Comparison of ENCODE assay signal across 8 mouse cellular contexts in the genomic region with DNA sequence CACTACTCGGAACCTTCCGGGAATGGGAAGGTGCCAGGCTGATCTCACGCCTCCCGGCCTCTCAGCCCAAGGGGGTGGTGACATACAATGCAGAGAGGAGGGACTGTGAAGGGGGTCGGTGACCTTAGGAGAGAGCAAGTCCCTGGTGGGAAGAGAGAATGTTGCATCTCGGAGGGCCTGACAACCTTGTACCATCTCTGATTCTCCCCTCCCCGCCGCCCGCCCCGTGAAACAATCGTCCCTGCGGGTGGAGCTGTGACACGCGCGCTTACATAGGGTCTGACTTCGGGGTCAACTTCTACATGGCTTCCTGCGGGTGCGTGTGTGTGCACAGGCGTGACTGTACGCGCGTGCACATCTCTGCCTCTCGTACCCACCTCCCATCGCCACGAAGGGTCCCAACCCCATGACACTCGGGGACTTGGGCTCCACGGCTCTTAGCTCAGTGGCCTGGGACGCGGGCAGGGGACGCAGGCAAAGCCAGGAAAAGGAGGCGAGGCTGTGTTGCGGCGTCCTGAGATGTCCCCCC. TPM values are rescaled to one million over a fixed set of nuclear protein-coding genes. Genes with fewer than 3 reads are reported as not detected.
A peak's percentile ranks its signal among the peaks of the same experiment; 100 is the strongest.
DNase-seq lines count a peak whose midpoint lies in the region; ATAC-seq and TF ChIP-seq lines count a peak whose summit lies in the region.

Gene Elfn1 (plus strand): TSS at position 230 of the 529 bp plus-strand sequence.

- TF ChIP-seq CTCF in spleen, adult 2 months (IDR thresholded peaks at IDR 0.05; ENCODE audit: extremely low read depth, insufficient read depth, insufficient read length, insufficient replicate concordance), result no peak
- no peak for TF ChIP-seq CTCF in olfactory bulb, adult 2 months (IDR thresholded peaks at IDR 0.05; ENCODE audit: insufficient read depth, low read depth, low read length)

- peak within 1 kb of the TSS; percentile 65 for H3K9ac ChIP-seq in embryonic facial prominence, embryonic 12.5 days
- H3K9ac ChIP-seq in intestine, embryonic 14.5 days (ENCODE audit: low read length), result peak within 1 kb of the TSS; percentile 44
- no peak within 1 kb of the TSS for H3K9ac ChIP-seq in liver, embryonic 15.5 days

- no peaks in the 10 kb centered on the region for H3K9me3 ChIP-seq in embryonic facial prominence, embryonic 12.5 days
- H3K9me3 ChIP-seq in intestine, embryonic 14.5 days (ENCODE audit: control insufficient read depth, low read length), result no peaks in the 10 kb centered on the region
- no peaks in the 10 kb centered on the region for H3K9me3 ChIP-seq in liver, embryonic 15.5 days (replicated peaks)

- H3K27ac ChIP-seq in spleen, adult 2 months (ENCODE audit: insufficient read depth, low read length), result no peak within 1 kb of the TSS
- H3K27ac ChIP-seq in embryonic facial prominence, embryonic 12.5 days, result no peak within 1 kb of the TSS
- H3K27ac ChIP-seq in intestine, embryonic 14.5 days (ENCODE audit: low read depth), result no peak within 1 kb of the TSS
- no peak within 1 kb of the TSS for H3K27ac ChIP-seq in liver, embryonic 15.5 days (replicated peaks)
- peak within 1 kb of the TSS; percentile 79 for H3K27ac ChIP-seq in olfactory bulb, adult 2 months (ENCODE audit: insufficient read depth, low read depth, low read length)

- H3K27me3 ChIP-seq in spleen, adult 2 months (ENCODE audit: control insufficient read depth, insufficient read depth, low read length), result peaks cover 45% of the 10 kb centered on the region
- H3K27me3 ChIP-seq in embryonic facial prominence, embryonic 12.5 days, result peaks cover 82% of the 10 kb centered on the region
- H3K27me3 ChIP-seq in intestine, embryonic 14.5 days (replicated peaks; ENCODE audit: control insufficient read depth, insufficient read depth, low read length), result peaks cover 77% of the 10 kb centered on the region
- H3K27me3 ChIP-seq in liver, embryonic 15.5 days, result peaks cover 87% of the 10 kb centered on the region

- WGBS in spleen, adult 2 months, result 2% methylated on average over 33 of the region's 33 CpGs
- 1% methylated on average over 33 of the region's 33 CpGs for WGBS in embryonic facial prominence, embryonic 12.5 days
- under 1% methylated on average over 33 of the region's 33 CpGs for WGBS in intestine, embryonic 14.5 days
- WGBS in liver, embryonic 15.5 days (ENCODE audit: insufficient replicate concordance), result 1% methylated on average over 33 of the region's 33 CpGs
- 2% methylated on average over 33 of the region's 33 CpGs for WGBS in olfactory bulb, adult 2 months

- no peak for DNase-seq in spleen, adult 2 months (ENCODE audit: low read depth in 1 of 2, low spot score in 2 of 2)
- DNase-seq in spleen, postnatal 36 days (ENCODE audit: low spot score in 2 of 2), result no peak
- DNase-seq in intestine, embryonic 14.5 days (ENCODE audit: low spot score), result peak; percentile 66
- no peak for DNase-seq in urinary bladder, postnatal 10 days (ENCODE audit: low spot score)
- DNase-seq in cerebellum, adult 9-10 months, result no peak

- ATAC-seq in embryonic facial prominence, embryonic 12.5 days (ENCODE audit: insufficient number of reproducible peaks, insufficient read depth, low FRiP score, low TSS enrichment), result no peak
- ATAC-seq in intestine, embryonic 14.5 days (replicated peaks; ENCODE audit: low FRiP score, low TSS enrichment, low read depth), result no peak
- ATAC-seq in liver, embryonic 15.5 days (ENCODE audit: insufficient read depth), result no peak

- no peak for TF ChIP-seq POLR2A in spleen, adult 2 months (IDR thresholded peaks at IDR 0.05; ENCODE audit: low read depth, low read length)
- TF ChIP-seq POLR2A in olfactory bulb, adult 2 months (IDR thresholded peaks at IDR 0.05; ENCODE audit: insufficient read depth, low read depth, low read length), result no peak

- H3K36me3 ChIP-seq in spleen, adult 2 months (ENCODE audit: control insufficient read depth, insufficient read depth, low read length), result no peaks in the 10 kb centered on the region
- no peaks in the 10 kb centered on the region for H3K36me3 ChIP-seq in embryonic facial prominence, embryonic 12.5 days
- no peaks in the 10 kb centered on the region for H3K36me3 ChIP-seq in intestine, embryonic 14.5 days (ENCODE audit: control insufficient read depth, insufficient read depth, low read length)
- H3K36me3 ChIP-seq in liver, embryonic 15.5 days (replicated peaks), result no peaks in the 10 kb centered on the region

- peak within 1 kb of the TSS; percentile 48 for H3K4me3 ChIP-seq in spleen, adult 2 months (ENCODE audit: extremely low read depth, insufficient read depth, insufficient read length)
- peak within 1 kb of the TSS; percentile 65 for H3K4me3 ChIP-seq in embryonic facial prominence, embryonic 12.5 days
- peak within 1 kb of the TSS; percentile 54 for H3K4me3 ChIP-seq in intestine, embryonic 14.5 days (ENCODE audit: low read depth, low read length)
- H3K4me3 ChIP-seq in liver, embryonic 15.5 days (replicated peaks), result peak within 1 kb of the TSS; percentile 51
- peak within 1 kb of the TSS; percentile 66 for H3K4me3 ChIP-seq in olfactory bulb, adult 2 months (ENCODE audit: insufficient read depth, low read depth, low read length)

- peak within 1 kb of the TSS; percentile 97 for H3K4me2 ChIP-seq in embryonic facial prominence, embryonic 12.5 days (replicated peaks)
- peak within 1 kb of the TSS; percentile 99 for H3K4me2 ChIP-seq in intestine, embryonic 14.5 days (ENCODE audit: low read length)
- H3K4me2 ChIP-seq in liver, embryonic 15.5 days, result peak within 1 kb of the TSS; percentile 69

- peaks cover 22% of the 10 kb centered on the region for H3K4me1 ChIP-seq in spleen, adult 2 months (ENCODE audit: control insufficient read depth, insufficient read depth, insufficient read length)
- peaks cover 34% of the 10 kb centered on the region for H3K4me1 ChIP-seq in embryonic facial prominence, embryonic 12.5 days
- peaks cover 33% of the 10 kb centered on the region for H3K4me1 ChIP-seq in intestine, embryonic 14.5 days (replicated peaks; ENCODE audit: control insufficient read depth, insufficient read depth, low read length)
- peaks cover 28% of the 10 kb centered on the region for H3K4me1 ChIP-seq in liver, embryonic 15.5 days (replicated peaks)
- peaks cover 38% of the 10 kb centered on the region for H3K4me1 ChIP-seq in olfactory bulb, adult 2 months (ENCODE audit: control insufficient read depth, insufficient read depth, low read length)

RNA-seq across cellular contexts. Expression of gene Elfn1, which starts in this region (rescaled TPM):
- polyA plus RNA-seq in spleen, adult 2 months (2012; rRNA removed), result 0.20 and 0.40 TPM in 2 replicates
- 0.15 and 0.45 TPM in 2 replicates for polyA plus RNA-seq in embryonic facial prominence, embryonic 12.5 days (2016; fragmentation: Nextera tagmentation; extraction: Ambion mirVana)
- polyA plus RNA-seq in intestine, embryonic 14.5 days (2014; fragmentation: Nextera tagmentation; extraction: Ambion mirVana), result 0.23 and 0.26 TPM in 2 replicates
- 0.02 TPM in 2 replicates for polyA plus RNA-seq in liver, embryonic 15.5 days (2015; fragmentation: Nextera tagmentation; extraction: Ambion mirVana)
- not detected in 2 replicates for polyA plus RNA-seq in olfactory bulb, adult 2 months (2012; ENCODE audit: insufficient read depth, insufficient read length, low replicate concordance, missing spikeins)

Comparison
In these comparisons a context has a peak if more than half of its experiments do, and no peak if none do; other contexts are left out.
1. Peak in DNase-seq, H3K4me3 ChIP-seq, H3K9ac ChIP-seq and H3K4me2 ChIP-seq in intestine, embryonic 14.5 days; RNA of the gene not detected or under 1 TPM.